Mouse (Mus musculus) MEL (cell line): ENCODE measurements around the gene Epha4. TPM values are rescaled to one million over a fixed set of nuclear protein-coding genes. Genes with fewer than 3 reads are reported as not detected.

ENCODE experiments used
- DNase-seq: peaks from one replicate; pipeline ENCODE4 v3.0.0; 2011; ENCODE audit warnings: low read depth, low spot score
- H3K27ac ChIP-seq: 2 replicates; pipeline ENCODE4 v1.5.1; 2012; ENCODE audit warnings: low read depth, mild to moderate bottlenecking, control low read depth, low read length, moderate library complexity; ENCODE audit not compliant: control insufficient read depth
- H3K27me3 ChIP-seq, 2 experiments: fragments of 150-350 bp in 1 of 2; sonication (generic) in 1 of 2; 2 replicates each; pipeline ENCODE4 v1.6.1; 2012; ENCODE audit warnings: low read length in 2 of 2, mild to moderate bottlenecking in 2 of 2, improper control_type of control experiment in 1 of 2, moderate library complexity in 1 of 2; ENCODE audit not compliant: insufficient read depth in 2 of 2, control insufficient read depth in 1 of 2
- H3K36me3 ChIP-seq, 2 experiments: 2 replicates each; pipeline ENCODE4 v1.6.1; 2012 to 2014; ENCODE audit warnings: low read length in 2 of 2, improper control_type of control experiment in 1 of 2, inconsistent platforms in 1 of 2, mild to moderate bottlenecking in 1 of 2; ENCODE audit not compliant: insufficient read depth in 2 of 2, control insufficient read depth in 1 of 2
- H3K4me1 ChIP-seq, 2 experiments: fragments of 150-350 bp in 1 of 2; sonication (generic) in 1 of 2; 2 replicates each; pipeline ENCODE4 v1.6.1; 2012; ENCODE audit warnings: low read length in 2 of 2, improper control_type of control experiment in 1 of 2, mild to moderate bottlenecking in 1 of 2; ENCODE audit not compliant: insufficient read depth in 2 of 2, control insufficient read depth in 1 of 2
- H3K4me3 ChIP-seq, 2 experiments: fragments of 150-350 bp in 1 of 2; sonication (generic) in 1 of 2; 2 replicates each; pipeline ENCODE4 v1.5.1; 2012; ENCODE audit warnings: low read depth in 2 of 2, low read length in 2 of 2, mild to moderate bottlenecking in 2 of 2, moderate library complexity in 2 of 2, control low read depth in 1 of 2, improper control_type of control experiment in 1 of 2; ENCODE audit not compliant: control insufficient read depth in 1 of 2, insufficient read depth in 1 of 2
- H3K79me2 ChIP-seq: 2 replicates; pipeline ENCODE4 v1.6.1; 2012; ENCODE audit warnings: mild to moderate bottlenecking, low read length, moderate library complexity; ENCODE audit not compliant: control insufficient read depth, poor library complexity, insufficient read depth
- H3K9ac ChIP-seq: 2 replicates; pipeline ENCODE4 v1.6.1; 2012; ENCODE audit warnings: low read depth, mild to moderate bottlenecking, control low read depth, low read length, moderate library complexity; ENCODE audit not compliant: control insufficient read depth, poor library complexity, severe bottlenecking
- H3K9me3 ChIP-seq: fragments of 150-350 bp; sonication (generic); replicated peaks from 2 replicates; pipeline ENCODE4 v1.6.1; 2012; ENCODE audit warnings: mild to moderate bottlenecking, low read length, improper control_type of control experiment, moderate library complexity; ENCODE audit not compliant: insufficient read depth
- BHLHE40 ChIP-seq: IDR thresholded peaks from 2 replicates; pipeline ENCODE4 v1.6.1; 2012; ENCODE audit warnings: low read depth, mild to moderate bottlenecking, inconsistent platforms, low read length, improper control_type of control experiment, borderline replicate concordance
- CHD1 ChIP-seq: IDR thresholded peaks from 2 replicates; pipeline ENCODE4 v1.6.1; 2012; ENCODE audit warnings: low read depth, mild to moderate bottlenecking, inconsistent platforms, low read length, improper control_type of control experiment
- CTCF ChIP-seq, 3 experiments: IDR thresholded peaks in 2 of 3; conservative IDR thresholded peaks in 1 of 3; 2 replicates each; pipeline ENCODE4 v1.5.1; 2011 to 2012; ENCODE audit warnings: low read length in 3 of 3, low read depth in 2 of 3, mild to moderate bottlenecking in 2 of 3, improper control_type of control experiment in 1 of 3, inconsistent platforms in 1 of 3, mixed read lengths in 1 of 3, moderate library complexity in 1 of 3; ENCODE audit not compliant: control insufficient read depth in 1 of 3, insufficient read depth in 1 of 3, poor library complexity in 1 of 3, severe bottlenecking in 1 of 3
- ELF1 ChIP-seq: IDR thresholded peaks from 2 replicates; pipeline ENCODE4 v1.6.1; 2014; ENCODE audit warnings: low read depth, mild to moderate bottlenecking, inconsistent platforms, low read length, improper control_type of control experiment, moderate library complexity
- ETS1 ChIP-seq: IDR thresholded peaks from 2 replicates; pipeline ENCODE4 v1.6.1; 2012; ENCODE audit warnings: low read depth, mild to moderate bottlenecking, inconsistent platforms, low read length, improper control_type of control experiment, moderate library complexity
- GABPA ChIP-seq: IDR thresholded peaks from 2 replicates; pipeline ENCODE4 v1.6.1; 2012; ENCODE audit warnings: low read depth, mild to moderate bottlenecking, inconsistent platforms, low read length, improper control_type of control experiment, moderate library complexity
- HCFC1 ChIP-seq: IDR thresholded peaks from 2 replicates; pipeline ENCODE4 v1.6.1; 2012; ENCODE audit warnings: low read depth, mild to moderate bottlenecking, inconsistent platforms, low read length, improper control_type of control experiment, moderate library complexity
- KAT2A ChIP-seq: conservative IDR thresholded peaks from 2 replicates; pipeline ENCODE4 v1.6.1; 2012; ENCODE audit warnings: low read depth, low read length, improper control_type of control experiment, inconsistent platforms
- MAX ChIP-seq: IDR thresholded peaks from 2 replicates; pipeline ENCODE4 v1.6.1; 2011; ENCODE audit warnings: low read length, improper control_type of control experiment
- MEF2A ChIP-seq: IDR thresholded peaks from 2 replicates; pipeline ENCODE4 v1.6.1; 2014; ENCODE audit warnings: low read depth, mild to moderate bottlenecking, inconsistent platforms, low read length, improper control_type of control experiment; ENCODE audit not compliant: poor library complexity, insufficient replicate concordance, severe bottlenecking; ENCODE audit errors: extremely low read depth
- MYB ChIP-seq: IDR thresholded peaks from 2 replicates; pipeline ENCODE4 v1.6.1; 2011; ENCODE audit warnings: mild to moderate bottlenecking, low read depth, low read length, improper control_type of control experiment
- MYC ChIP-seq: IDR thresholded peaks from 2 replicates; pipeline ENCODE4 v1.6.1; 2011; ENCODE audit warnings: low read depth, mild to moderate bottlenecking, low read length, improper control_type of control experiment, moderate library complexity
- NELFE ChIP-seq: IDR thresholded peaks from 2 replicates; pipeline ENCODE4 v1.6.1; 2011; ENCODE audit warnings: low read depth, low read length, improper control_type of control experiment
- POLR2A ChIP-seq, 2 experiments: IDR thresholded peaks; 2 replicates each; pipeline ENCODE4 v1.6.1; 2011 to 2012; ENCODE audit warnings: low read length in 2 of 2, mild to moderate bottlenecking in 2 of 2, control low read depth in 1 of 2, improper control_type of control experiment in 1 of 2, low read depth in 1 of 2, moderate library complexity in 1 of 2; ENCODE audit not compliant: control insufficient read depth in 1 of 2, insufficient read depth in 1 of 2, poor library complexity in 1 of 2
- POLR2AphosphoS2 ChIP-seq: IDR thresholded peaks from 2 replicates; pipeline ENCODE4 v1.6.1; 2011; ENCODE audit warnings: low read length, improper control_type of control experiment
- POLR2AphosphoS5 ChIP-seq: IDR thresholded peaks from 2 replicates; pipeline ENCODE4 v1.6.1; 2012; ENCODE audit warnings: low read depth, borderline replicate concordance, mild to moderate bottlenecking, inconsistent platforms, low read length, moderate library complexity, mixed read lengths
- RAD21 ChIP-seq: IDR thresholded peaks from 2 replicates; pipeline ENCODE4 v1.6.1; 2011; ENCODE audit warnings: mild to moderate bottlenecking, low read depth, low read length, improper control_type of control experiment
- SIN3A ChIP-seq: IDR thresholded peaks from 2 replicates; pipeline ENCODE4 v1.6.1; 2012; ENCODE audit warnings: low read length, improper control_type of control experiment, inconsistent platforms
- TBP ChIP-seq: IDR thresholded peaks from 2 replicates; pipeline ENCODE4 v1.8.0; 2011; ENCODE audit warnings: low read depth, low read length, improper control_type of control experiment
- TCF12 ChIP-seq: IDR thresholded peaks from 2 replicates; pipeline ENCODE4 v1.6.1; 2014; ENCODE audit warnings: low read depth, mild to moderate bottlenecking, inconsistent platforms, low read length, improper control_type of control experiment, moderate library complexity
- USF1 ChIP-seq: IDR thresholded peaks from 2 replicates; pipeline ENCODE4 v1.6.1; 2014; ENCODE audit warnings: low read depth, mild to moderate bottlenecking, inconsistent platforms, low read length, improper control_type of control experiment, moderate library complexity
- USF2 ChIP-seq, 2 experiments: IDR thresholded peaks; 2 replicates each; pipeline ENCODE4 v1.6.1; 2011 to 2012; ENCODE audit warnings: improper control_type of control experiment in 2 of 2, low read length in 2 of 2, borderline replicate concordance in 1 of 2, inconsistent platforms in 1 of 2, low read depth in 1 of 2, mild to moderate bottlenecking in 1 of 2; ENCODE audit not compliant: insufficient read depth in 1 of 2
- ZC3H11A ChIP-seq: IDR thresholded peaks from 2 replicates; pipeline ENCODE4 v1.6.1; 2012; ENCODE audit warnings: low read depth, mild to moderate bottlenecking, inconsistent platforms, low read length, improper control_type of control experiment
- ZKSCAN1 ChIP-seq: IDR thresholded peaks from 2 replicates; pipeline ENCODE4 v1.6.1; 2012; ENCODE audit warnings: low read depth, mild to moderate bottlenecking, inconsistent platforms, low read length, improper control_type of control experiment, moderate library complexity
- polyA plus RNA-seq, 2 experiments: library from polyadenylated mRNA; stranded (reverse) in 1 of 2; unstranded in 1 of 2; fragments of >175 nt in 1 of 2; fragments of >200 nt in 1 of 2; gene quantifications; 2 replicates each; pipeline versions ENCODE4 v1.2.1 to v1.2.4; 2012; ENCODE audit warnings: low replicate concordance in 2 of 2, low read depth in 1 of 2; ENCODE audit not compliant: insufficient read length in 2 of 2, insufficient read depth in 1 of 2, missing spikeins in 1 of 2
- total RNA-seq: library from RNA; depleted of rRNA; stranded (reverse); fragments of 300-350 nt; gene quantifications from 2 replicates; pipeline ENCODE4 v1.2.3, GENCODE M21; 2012

Gene Epha4
- total and polyA plus RNA-seq, 3 experiments: not detected

DNA sequence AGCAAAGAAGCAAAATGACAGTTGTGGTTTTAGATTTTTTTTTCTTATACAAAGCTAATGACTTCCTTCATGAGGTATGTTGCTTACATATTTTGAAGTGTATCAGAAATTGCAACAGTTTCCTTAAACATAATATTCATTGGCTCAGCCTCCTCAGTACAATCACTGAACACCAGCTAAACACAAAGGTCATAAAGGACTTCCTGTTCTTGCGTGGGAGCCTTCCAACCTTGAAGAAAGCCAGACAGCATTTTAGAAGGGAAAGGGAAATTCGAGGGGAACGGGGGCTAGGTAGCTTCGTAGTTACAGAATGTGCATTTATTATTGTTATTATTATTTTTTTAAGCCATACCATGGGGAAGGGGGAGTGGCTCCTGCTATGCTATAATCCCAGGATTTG, 76.2 kb downstream of the Epha4 start:
- H3K79me2 ChIP-seq: no peaks in the 10 kb centered on the region
- H3K4me3 ChIP-seq: no peak overlapping the region
- no peaks in the 10 kb centered on the region for H3K4me1 ChIP-seq
- TF ChIP-seq ZKSCAN1 (no peak), CHD1 (no peak), KAT2A (no peak), USF2 (IDR thresholded peaks at IDR 0.05; ENCODE audit: borderline replicate concordance in 1 of 2, insufficient read depth in 1 of 2, low read depth in 1 of 2, low read length in 2 of 2) (no peak), MEF2A (no peak), POLR2A (IDR thresholded peaks at IDR 0.05; ENCODE audit: control insufficient read depth in 1 of 2, insufficient read depth in 1 of 2, low read depth in 1 of 2, low read length in 2 of 2, poor library complexity in 1 of 2) (no peak), GABPA (no peak), MYB (no peak), NELFE (no peak), MAX (no peak), TBP (no peak), TCF12 (no peak)
- H3K27ac ChIP-seq: no peak overlapping the region
- no peak overlapping the region for H3K9ac ChIP-seq
- no peak for DNase-seq
- no peaks in the 10 kb centered on the region for H3K36me3 ChIP-seq
- no peaks in the 10 kb centered on the region for H3K9me3 ChIP-seq
- H3K27me3 ChIP-seq: no peaks in the 10 kb centered on the region

DNA sequence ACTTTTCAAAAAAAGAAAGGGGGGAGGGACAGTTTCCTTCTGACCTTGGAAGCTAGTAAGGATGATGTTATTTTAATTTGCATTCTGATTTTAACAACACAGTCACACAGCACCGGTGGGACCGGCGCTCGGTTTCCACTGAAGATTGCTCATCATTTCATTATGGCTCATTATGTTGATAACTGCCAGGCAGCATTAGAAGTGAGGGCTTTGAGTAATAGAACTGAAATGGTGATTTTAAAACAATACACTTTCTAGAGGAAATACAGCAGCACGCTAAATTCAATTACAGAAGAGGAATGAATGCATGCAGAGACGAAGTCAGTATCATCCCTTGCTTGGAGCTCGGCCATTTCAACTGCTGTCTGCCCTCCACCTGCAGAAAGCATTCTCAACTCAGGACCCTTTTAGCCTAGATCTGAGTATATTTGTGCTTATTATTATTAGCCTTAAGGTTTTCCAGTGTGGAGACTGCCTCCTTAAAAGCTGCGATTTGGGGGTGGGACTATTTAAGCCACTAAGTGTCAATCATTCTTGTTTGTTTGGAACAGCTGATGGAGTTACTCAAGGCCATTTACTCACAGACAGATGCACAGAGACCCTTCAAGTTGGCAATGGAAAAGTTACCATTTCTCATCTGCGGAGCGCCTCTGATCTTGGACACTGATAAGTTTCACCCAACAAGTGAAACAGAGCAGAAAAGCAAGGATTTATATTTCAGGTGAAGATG, 76.8 kb downstream of the Epha4 start:
- Histone ChIP-seq H3K9me3 (no peaks in the 10 kb centered on the region), H3K27ac (no peak overlapping the region), H3K9ac (no peak overlapping the region), H3K4me1 (no peaks in the 10 kb centered on the region), H3K79me2 (no peaks in the 10 kb centered on the region), H3K4me3 (no peak overlapping the region), H3K36me3 (no peaks in the 10 kb centered on the region), H3K27me3 (no peaks in the 10 kb centered on the region)
- no peak for DNase-seq
- TF ChIP-seq POLR2A (IDR thresholded peaks at IDR 0.05; ENCODE audit: control insufficient read depth in 1 of 2, insufficient read depth in 1 of 2, low read depth in 1 of 2, low read length in 2 of 2, poor library complexity in 1 of 2): no peak
- no peak for TF ChIP-seq BHLHE40
- no peak for TF ChIP-seq HCFC1
- TF ChIP-seq USF2 (IDR thresholded peaks at IDR 0.05; ENCODE audit: borderline replicate concordance in 1 of 2, insufficient read depth in 1 of 2, low read depth in 1 of 2, low read length in 2 of 2): no peak
- no peak for TF ChIP-seq ZC3H11A
- no peak for TF ChIP-seq CHD1
- no peak for TF ChIP-seq TCF12
- no peak for TF ChIP-seq MYC
- no peak for TF ChIP-seq POLR2AphosphoS2
- TF ChIP-seq ETS1: no peak
- no peak for TF ChIP-seq NELFE
- TF ChIP-seq GABPA: no peak
- no peak for TF ChIP-seq MAX
- no peak for TF ChIP-seq CTCF (IDR thresholded peaks at IDR 0.05 in 2 of 3, conservative IDR thresholded peaks at IDR 0.05 in 1 of 3; ENCODE audit: control insufficient read depth in 1 of 3, insufficient read depth in 1 of 3, low read depth in 2 of 3, low read length in 3 of 3, poor library complexity in 1 of 3, severe bottlenecking in 1 of 3)
- no peak for TF ChIP-seq POLR2AphosphoS5
- TF ChIP-seq RAD21: no peak
- no peak for TF ChIP-seq ELF1
- no peak for TF ChIP-seq SIN3A
- TF ChIP-seq USF1: no peak
